Mouse (Mus musculus): ENCODE results near the gene Foxo6. TPM values are rescaled to one million over a fixed set of nuclear protein-coding genes. Genes with fewer than 3 reads are reported as not detected.
A peak's percentile ranks its signal among the peaks of the same experiment; 100 is the strongest.

Gene Foxo6
- polyA plus RNA-seq, 1 experiment = 0.20 TPM

DNA sequence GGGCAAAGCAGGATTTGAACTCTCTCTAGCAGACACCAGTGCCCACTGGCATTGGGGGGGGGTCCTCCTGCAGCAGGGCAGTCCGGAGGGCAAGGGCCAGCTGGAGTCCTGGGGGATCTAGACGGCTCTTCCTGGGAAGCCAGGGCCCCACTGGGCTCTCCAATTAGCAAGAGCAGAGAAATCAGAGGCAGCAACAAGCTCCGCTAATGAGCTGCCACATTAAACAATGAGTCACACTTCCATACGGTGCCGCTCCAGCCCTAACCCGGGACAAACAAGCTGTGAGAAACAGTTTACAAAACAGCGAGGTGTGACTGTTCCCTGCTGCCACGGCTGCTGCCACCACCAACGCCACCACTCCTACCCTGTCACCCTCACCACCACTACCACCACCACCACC, 17.4 kb upstream of the Foxo6 start:
- H3K4me3 ChIP-seq (ENCODE audit: extremely low read depth, insufficient read depth, insufficient read length) = no peak overlapping the region
- no peaks in the 10 kb centered on the region for H3K4me1 ChIP-seq (ENCODE audit: control insufficient read depth, insufficient read depth, insufficient read length)
- TF ChIP-seq POLR2A (IDR thresholded peaks at IDR 0.05; ENCODE audit: low read depth, low read length) (no peak), CTCF (IDR thresholded peaks at IDR 0.05; ENCODE audit: extremely low read depth, insufficient read depth, insufficient read length, insufficient replicate concordance) (no peak)
- no peak overlapping the region for H3K27ac ChIP-seq (ENCODE audit: insufficient read depth, low read length)
- WGBS = 20% methylated on average over 9 of the region's 9 CpGs
- DNase-seq (ENCODE audit: low read depth in 1 of 2, low spot score in 2 of 2) = no peak
- H3K36me3 ChIP-seq (ENCODE audit: control insufficient read depth, insufficient read depth, low read length) = no peaks in the 10 kb centered on the region
- H3K27me3 ChIP-seq (ENCODE audit: control insufficient read depth, insufficient read depth, low read length) = no peaks in the 10 kb centered on the region

DNA sequence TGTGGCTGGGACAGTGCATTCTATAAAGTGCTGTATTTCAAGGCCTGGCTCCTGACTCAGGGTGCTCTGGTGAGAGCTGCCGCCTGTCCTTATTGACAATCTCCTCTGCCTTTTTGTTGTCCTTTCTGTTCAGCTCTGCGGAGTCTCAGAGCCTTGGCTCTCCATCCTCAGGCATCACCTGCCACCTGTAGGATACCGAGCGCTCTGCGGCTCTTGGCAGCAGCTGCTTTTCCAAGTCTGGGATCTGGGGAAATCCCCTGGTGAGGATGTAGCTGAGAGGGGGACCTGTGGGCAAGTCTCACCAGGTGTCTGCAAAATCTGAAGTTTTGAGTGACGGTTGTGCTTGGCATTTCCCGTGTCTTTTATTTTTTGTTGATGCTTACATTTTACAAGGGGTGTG, 12.1 kb upstream of the Foxo6 start:
- Histone ChIP-seq H3K36me3 (ENCODE audit: control insufficient read depth, insufficient read depth, low read length) (no peaks in the 10 kb centered on the region), H3K4me3 (ENCODE audit: extremely low read depth, insufficient read depth, insufficient read length) (no peak overlapping the region), H3K27ac (ENCODE audit: insufficient read depth, low read length) (no peak overlapping the region), H3K4me1 (ENCODE audit: control insufficient read depth, insufficient read depth, insufficient read length) (no peaks in the 10 kb centered on the region), H3K27me3 (ENCODE audit: control insufficient read depth, insufficient read depth, low read length) (no peaks in the 10 kb centered on the region)
- no peak for DNase-seq (ENCODE audit: low read depth in 1 of 2, low spot score in 2 of 2)
- TF ChIP-seq CTCF (IDR thresholded peaks at IDR 0.05; ENCODE audit: extremely low read depth, insufficient read depth, insufficient read length, insufficient replicate concordance) (no peak), POLR2A (IDR thresholded peaks at IDR 0.05; ENCODE audit: low read depth, low read length) (no peak)
- WGBS = 75% methylated on average over 7 of the region's 7 CpGs

DNA sequence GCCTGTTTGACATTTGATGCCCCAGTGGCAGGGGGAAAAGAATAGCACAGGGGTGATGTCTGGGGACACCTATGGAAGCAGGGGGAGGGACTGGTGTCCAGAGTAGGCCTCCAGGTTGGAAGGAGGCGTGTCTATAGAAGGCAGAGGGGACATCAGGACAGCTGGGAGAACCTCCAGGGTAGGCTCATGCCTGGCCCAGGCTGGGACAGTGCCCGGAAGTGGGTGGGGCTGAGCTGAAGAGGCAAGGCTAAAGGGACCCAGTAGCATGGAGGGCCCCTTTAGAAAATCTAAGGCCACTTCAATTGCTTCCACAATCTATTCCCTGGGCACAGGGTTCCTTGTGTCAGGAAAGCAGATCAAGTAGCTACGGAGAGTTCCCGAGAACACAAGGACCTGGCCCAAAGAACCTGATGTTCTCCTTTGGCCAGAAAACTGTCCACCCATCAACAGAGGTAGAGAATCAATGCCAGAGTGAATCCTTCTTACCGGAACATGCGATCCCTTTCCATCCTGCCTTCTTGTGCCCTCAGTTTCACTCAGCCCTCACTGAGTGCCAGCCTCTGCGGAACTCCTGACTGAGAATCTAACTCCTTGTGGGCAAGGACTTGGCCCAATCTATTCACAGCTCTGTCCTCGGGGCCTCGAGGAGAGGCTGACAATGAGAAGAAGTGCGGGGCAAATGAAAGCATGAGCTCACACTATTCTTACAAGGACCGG, 4.1 kb upstream of the Foxo6 start:
- H3K4me3 ChIP-seq (ENCODE audit: extremely low read depth, insufficient read depth, insufficient read length) = no peak overlapping the region
- no peaks in the 10 kb centered on the region for H3K36me3 ChIP-seq (ENCODE audit: control insufficient read depth, insufficient read depth, low read length)
- no peak overlapping the region for H3K27ac ChIP-seq (ENCODE audit: insufficient read depth, low read length)
- 83% methylated on average over 11 of the region's 11 CpGs for WGBS
- no peak for DNase-seq (ENCODE audit: low read depth in 1 of 2, low spot score in 2 of 2)
- peaks cover 12% of the 10 kb centered on the region for H3K27me3 ChIP-seq (ENCODE audit: control insufficient read depth, insufficient read depth, low read length)
- TF ChIP-seq POLR2A (IDR thresholded peaks at IDR 0.05; ENCODE audit: low read depth, low read length) (no peak), CTCF (IDR thresholded peaks at IDR 0.05; ENCODE audit: extremely low read depth, insufficient read depth, insufficient read length, insufficient replicate concordance) (no peak)
- H3K4me1 ChIP-seq (ENCODE audit: control insufficient read depth, insufficient read depth, insufficient read length) = peaks cover 6% of the 10 kb centered on the region

DNA sequence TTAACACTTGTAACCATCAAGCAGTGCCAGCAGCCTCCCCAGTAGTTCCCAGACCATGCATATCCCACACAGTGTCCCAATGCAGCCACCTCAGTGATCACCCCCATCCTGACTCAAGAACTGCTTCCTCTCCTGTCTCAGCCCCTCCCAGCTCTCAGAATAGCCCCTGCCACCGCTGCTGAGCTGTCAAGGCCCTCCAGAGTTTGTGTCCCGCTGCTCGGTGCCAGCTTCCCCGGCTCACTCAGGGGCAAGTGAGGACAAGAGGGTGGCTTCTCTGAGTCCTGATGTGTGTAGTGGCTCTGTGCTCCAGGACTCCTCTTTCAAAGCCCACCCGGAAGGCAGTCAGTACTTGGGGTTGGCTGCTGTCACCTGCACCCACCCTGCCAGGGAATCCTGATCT, 3.3 kb upstream of the Foxo6 start:
- Histone ChIP-seq H3K27me3 (ENCODE audit: control insufficient read depth, insufficient read depth, low read length) (peaks cover 12% of the 10 kb centered on the region), H3K36me3 (ENCODE audit: control insufficient read depth, insufficient read depth, low read length) (no peaks in the 10 kb centered on the region), H3K4me3 (ENCODE audit: extremely low read depth, insufficient read depth, insufficient read length) (no peak overlapping the region), H3K27ac (ENCODE audit: insufficient read depth, low read length) (no peak overlapping the region), H3K4me1 (ENCODE audit: control insufficient read depth, insufficient read depth, insufficient read length) (peaks cover 6% of the 10 kb centered on the region)
- TF ChIP-seq CTCF (IDR thresholded peaks at IDR 0.05; ENCODE audit: extremely low read depth, insufficient read depth, insufficient read length, insufficient replicate concordance) (no peak), POLR2A (IDR thresholded peaks at IDR 0.05; ENCODE audit: low read depth, low read length) (no peak)
- DNase-seq (ENCODE audit: low read depth in 1 of 2, low spot score in 2 of 2) = no peak
- WGBS = 43% methylated on average over 5 of the region's 5 CpGs

DNA sequence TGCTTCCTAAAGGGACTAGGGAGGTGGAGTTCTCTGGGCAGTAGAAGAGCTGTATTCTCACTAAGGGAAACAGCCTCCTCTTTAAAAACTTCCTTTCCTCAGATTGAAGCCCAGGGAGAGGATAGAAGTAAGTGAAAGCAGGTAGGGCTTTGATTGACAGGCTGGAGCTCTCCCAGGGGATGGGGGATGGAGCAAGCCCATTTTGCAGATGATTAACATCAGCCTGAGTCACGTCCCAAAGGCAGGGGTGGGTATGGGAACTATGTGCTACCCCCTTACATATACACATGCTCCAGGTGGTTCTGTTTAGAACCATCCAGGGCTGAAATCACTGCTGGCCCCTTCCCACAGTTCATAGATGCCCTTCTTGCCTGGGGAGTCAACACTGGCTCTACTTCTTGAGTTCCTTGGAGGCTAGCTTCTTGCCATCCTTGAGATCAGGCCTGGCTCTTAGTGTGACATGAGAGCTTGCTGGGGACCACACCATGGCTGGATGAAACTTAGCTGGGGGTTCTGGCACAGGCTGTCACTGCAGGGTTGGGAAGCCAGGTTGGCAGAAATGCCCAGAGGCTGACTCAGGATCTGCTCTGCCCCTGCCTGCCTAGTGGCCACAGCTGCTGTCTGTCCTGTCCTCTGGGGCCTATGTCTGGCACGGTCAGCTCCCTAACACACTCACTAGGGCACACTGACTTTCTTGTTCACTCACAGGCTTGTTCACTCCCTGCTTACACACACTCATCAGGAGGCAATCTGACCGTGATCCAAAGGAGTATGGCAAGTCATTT, 2.2 kb upstream of the Foxo6 start:
- H3K27me3 ChIP-seq (ENCODE audit: control insufficient read depth, insufficient read depth, low read length) = peaks cover 12% of the 10 kb centered on the region

DNA sequence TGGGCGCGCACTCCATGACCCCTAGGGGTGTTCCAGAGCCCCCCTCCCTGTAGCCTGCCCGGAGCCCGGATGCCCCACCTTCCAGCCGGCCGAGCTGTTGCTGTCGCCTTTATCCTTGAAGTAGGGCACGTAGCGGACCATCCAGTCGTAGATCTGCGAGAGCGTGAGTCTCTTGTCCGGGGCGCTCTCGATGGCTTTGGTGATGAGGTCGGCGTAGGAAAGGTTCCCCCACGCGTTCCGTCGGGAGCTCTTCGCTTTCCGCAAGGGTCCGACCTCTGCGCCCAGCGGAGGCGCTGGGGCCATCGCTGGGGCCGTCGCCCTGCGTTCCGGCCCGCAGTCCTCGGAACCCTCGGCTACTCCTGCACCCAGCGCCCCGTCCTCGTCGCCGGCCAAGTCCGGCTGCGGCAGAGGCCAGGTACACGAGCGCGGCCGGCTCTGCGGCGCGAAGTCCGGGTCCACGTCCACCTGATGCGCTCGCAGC, 348 bp downstream of the Foxo6 start:
- WGBS = 1% methylated on average over 53 of the region's 53 CpGs
- H3K4me1 ChIP-seq (ENCODE audit: control insufficient read depth, insufficient read depth, insufficient read length) = peaks cover 12% of the 10 kb centered on the region
- no peak for TF ChIP-seq CTCF (IDR thresholded peaks at IDR 0.05; ENCODE audit: extremely low read depth, insufficient read depth, insufficient read length, insufficient replicate concordance)
- no peak for TF ChIP-seq POLR2A (IDR thresholded peaks at IDR 0.05; ENCODE audit: low read depth, low read length)
- no peaks in the 10 kb centered on the region for H3K36me3 ChIP-seq (ENCODE audit: control insufficient read depth, insufficient read depth, low read length)
- no peak for DNase-seq (ENCODE audit: low read depth in 1 of 2, low spot score in 2 of 2)
- no peak overlapping the region for H3K27ac ChIP-seq (ENCODE audit: insufficient read depth, low read length)
- peaks cover 18% of the 10 kb centered on the region for H3K27me3 ChIP-seq (ENCODE audit: control insufficient read depth, insufficient read depth, low read length)
- peak overlapping the region; percentile 55 for H3K4me3 ChIP-seq (ENCODE audit: extremely low read depth, insufficient read depth, insufficient read length)

More for the DNA sequence above, 2.2 kb upstream of the Foxo6 start:
- Histone ChIP-seq H3K4me1 (ENCODE audit: control insufficient read depth, insufficient read depth, insufficient read length) (peaks cover 6% of the 10 kb centered on the region), H3K27ac (ENCODE audit: insufficient read depth, low read length) (no peak overlapping the region), H3K36me3 (ENCODE audit: control insufficient read depth, insufficient read depth, low read length) (no peaks in the 10 kb centered on the region), H3K4me3 (ENCODE audit: extremely low read depth, insufficient read depth, insufficient read length) (no peak overlapping the region)
- TF ChIP-seq CTCF (IDR thresholded peaks at IDR 0.05; ENCODE audit: extremely low read depth, insufficient read depth, insufficient read length, insufficient replicate concordance) (no peak), POLR2A (IDR thresholded peaks at IDR 0.05; ENCODE audit: low read depth, low read length) (no peak)
- 83% methylated on average over 3 of the region's 3 CpGs for WGBS
- DNase-seq (ENCODE audit: low read depth in 1 of 2, low spot score in 2 of 2) = no peak

All from spleen, adult 2 months (tissue).